Mouse (Mus musculus) liver, embryonic 11.5 days (tissue): ENCODE measurements around the gene Klk8. TPM values are rescaled to one million over a fixed set of nuclear protein-coding genes. Genes with fewer than 3 reads are reported as not detected.
A peak's percentile ranks its signal among the peaks of the same experiment; 100 is the strongest.

Experiments used
- ATAC-seq: fragments of 200-750 bp; cut with Nextera tagmentation; replicated peaks from 2 replicates; pipeline ENCODE4 v1.8.0; 2017; ENCODE audit warnings: moderate number of reproducible peaks, mild to moderate bottlenecking, moderate TSS enrichment, moderate library complexity; ENCODE audit not compliant: low FRiP score
- DNase-seq: peaks from one replicate; pipeline ENCODE4 v3.0.0-alpha.2; 2017; ENCODE audit warnings: low spot score
- H3K27ac ChIP-seq: fragments of 300-500 bp; sonication (generic); 2 replicates; pipeline ENCODE4 v1.5.1; 2014; ENCODE audit warnings: mild to moderate bottlenecking, low read depth, low read length, control low read depth
- H3K27me3 ChIP-seq: fragments of 300-500 bp; sonication (generic); replicated peaks from 2 replicates; pipeline ENCODE4 v1.6.1; 2014; ENCODE audit warnings: low read length, mixed read lengths; ENCODE audit not compliant: control insufficient read depth, insufficient read depth
- H3K36me3 ChIP-seq: fragments of 300-500 bp; sonication (generic); 2 replicates; pipeline ENCODE4 v1.6.1; 2014; ENCODE audit warnings: mild to moderate bottlenecking, low read length, moderate library complexity, mixed read lengths; ENCODE audit not compliant: control insufficient read depth, insufficient read depth
- H3K4me1 ChIP-seq: fragments of 300-500 bp; sonication (generic); replicated peaks from 2 replicates; pipeline ENCODE4 v1.6.1; 2014; ENCODE audit warnings: low read length, mixed read lengths; ENCODE audit not compliant: control insufficient read depth, insufficient read depth
- H3K4me2 ChIP-seq: fragments of 300-500 bp; sonication (generic); 2 replicates; pipeline ENCODE4 v1.6.1; 2014; ENCODE audit warnings: mild to moderate bottlenecking, control low read depth, moderate library complexity
- H3K4me3 ChIP-seq: fragments of 300-500 bp; sonication (generic); 2 replicates; pipeline ENCODE4 v1.5.1; 2014; ENCODE audit warnings: low read depth, low read length, control low read depth
- H3K9ac ChIP-seq: fragments of 300-500 bp; sonication (generic); 2 replicates; pipeline ENCODE4 v1.6.1; 2014; ENCODE audit warnings: low read depth, low read length, control low read depth
- H3K9me3 ChIP-seq: fragments of 300-500 bp; sonication (generic); 2 replicates; pipeline ENCODE4 v1.6.1; 2016; ENCODE audit warnings: low read length, inconsistent platforms, mixed read lengths; ENCODE audit not compliant: control insufficient read depth
- WGBS: fragments of 180-500 bp; shearing (Covaris S2); extraction: QIAGEN DNeasy Blood & Tissue Kit; methylation state at CpG from one replicate; pipeline ENCODE4 v1.1.7; 2014; 5-methylcytosine and 5-hydroxymethylcytosine counted together
- polyA plus RNA-seq: library from polyadenylated mRNA; unstranded; fragments of >200 nt; fragmentation: Nextera tagmentation; extraction: Ambion mirVana; gene quantifications from 2 replicates; pipeline ENCODE4 v1.2.1, GENCODE M21; 2014

Gene Klk8
- polyA plus RNA-seq, 1 experiment from 2014 or later = 29.1 TPM

DNA sequence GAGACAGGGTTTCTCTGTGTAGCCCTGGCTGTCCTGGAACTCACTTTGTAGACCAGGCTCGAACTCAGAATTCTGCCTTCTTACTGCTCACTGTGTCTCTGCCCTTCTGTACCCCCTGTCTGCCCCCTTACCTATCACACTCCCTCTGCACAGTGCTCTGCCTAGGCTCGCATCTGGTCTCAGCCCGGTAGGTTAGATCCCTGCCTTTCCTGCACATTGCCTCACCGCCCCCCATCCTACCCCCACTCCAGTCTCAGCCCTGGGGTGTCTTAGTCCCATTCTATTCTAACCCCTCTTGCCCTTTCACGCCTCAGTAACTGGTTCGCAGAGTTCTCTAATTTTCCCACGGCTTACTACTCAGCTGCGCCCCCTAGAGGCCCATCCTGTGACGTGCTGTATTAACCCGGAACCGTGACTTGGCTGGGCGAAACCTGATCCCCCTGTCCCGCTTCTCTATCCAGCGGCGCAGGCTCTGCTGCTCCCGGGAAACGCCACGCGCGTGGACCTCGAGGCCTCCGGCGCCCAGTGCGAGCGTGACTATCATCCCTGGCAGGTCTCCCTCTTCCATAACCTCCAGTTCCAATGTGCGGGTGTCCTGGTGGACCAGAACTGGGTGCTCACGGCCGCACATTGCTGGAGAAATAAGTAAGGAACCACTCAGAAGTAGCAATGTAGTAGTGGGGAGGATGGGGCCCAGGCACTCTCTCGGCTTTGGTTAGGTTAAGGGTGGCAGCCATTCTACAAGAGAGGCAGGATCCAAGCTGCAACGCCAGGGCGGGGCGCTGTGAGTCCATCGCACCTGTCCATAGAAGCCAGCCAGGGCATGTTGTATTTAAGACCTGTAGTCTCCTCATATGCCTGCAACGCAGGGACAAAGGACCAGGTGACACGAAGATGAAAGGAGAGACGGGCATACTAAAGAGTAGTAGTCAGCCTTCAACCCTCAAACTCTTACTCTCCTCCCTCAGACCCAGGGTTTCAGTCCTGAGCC, 14.8 kb upstream of the Klk8 start:
- Histone ChIP-seq H3K36me3 (no peaks in the 10 kb centered on the region), H3K27ac (no peak overlapping the region), H3K4me2 (peak overlapping the region; percentile 66), H3K27me3 (peaks cover 8% of the 10 kb centered on the region), H3K4me3 (peak overlapping the region; percentile 31; the same call in 1 of the 2 replicates), H3K9me3 (no peaks in the 10 kb centered on the region), H3K4me1 (no peaks in the 10 kb centered on the region), H3K9ac (no peak overlapping the region)
- WGBS = 9% methylated on average over 36 of the region's 36 CpGs
- DNase-seq (peak; percentile 75), ATAC-seq (peak; percentile 44)

- Histone ChIP-seq H3K4me3 (no peak overlapping the region), H3K36me3 (no peaks in the 10 kb centered on the region), H3K9ac (no peak overlapping the region), H3K4me1 (no peaks in the 10 kb centered on the region), H3K27ac (no peak overlapping the region), H3K4me2 (no peak overlapping the region), H3K9me3 (no peaks in the 10 kb centered on the region), H3K27me3 (peaks cover 8% of the 10 kb centered on the region)
- ATAC-seq = no peak
- no peak for DNase-seq
- WGBS = 81% methylated on average over 1 of the region's 1 CpGs
Measured at GRCm38 (mm10) chr7:43785286-43785685, 12.1 kb upstream of the Klk8 start.

DNA sequence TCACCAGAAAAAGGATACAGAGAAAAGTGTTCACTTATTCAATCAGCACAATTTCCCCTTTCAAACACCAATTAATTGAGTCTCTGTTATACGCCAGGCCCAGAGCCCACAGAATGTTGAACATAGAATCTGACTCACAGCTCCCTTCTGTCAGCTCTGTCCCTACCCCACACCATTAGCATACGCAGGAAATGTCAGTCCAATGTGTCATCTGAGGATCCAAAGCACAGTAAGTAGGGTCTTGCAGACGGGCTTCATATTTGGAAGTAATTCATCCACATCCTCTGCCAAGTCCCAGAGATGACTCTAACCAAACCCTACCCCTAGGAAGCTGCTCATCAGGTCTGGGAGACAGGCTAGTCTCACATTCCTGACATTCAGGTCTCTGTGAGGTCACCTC, 9.3 kb upstream of the Klk8 start:
- H3K9me3 ChIP-seq = no peaks in the 10 kb centered on the region
- ATAC-seq (no peak), DNase-seq (no peak)
- H3K4me2 ChIP-seq = no peak overlapping the region
- H3K27me3 ChIP-seq = peaks cover 4% of the 10 kb centered on the region; the same call in 1 of the 2 replicates
- H3K36me3 ChIP-seq = no peaks in the 10 kb centered on the region
- 67% methylated on average over 3 of the region's 3 CpGs for WGBS
- H3K9ac ChIP-seq = no peak overlapping the region
- H3K27ac ChIP-seq = no peak overlapping the region
- no peak overlapping the region for H3K4me3 ChIP-seq
- H3K4me1 ChIP-seq = no peaks in the 10 kb centered on the region

DNA sequence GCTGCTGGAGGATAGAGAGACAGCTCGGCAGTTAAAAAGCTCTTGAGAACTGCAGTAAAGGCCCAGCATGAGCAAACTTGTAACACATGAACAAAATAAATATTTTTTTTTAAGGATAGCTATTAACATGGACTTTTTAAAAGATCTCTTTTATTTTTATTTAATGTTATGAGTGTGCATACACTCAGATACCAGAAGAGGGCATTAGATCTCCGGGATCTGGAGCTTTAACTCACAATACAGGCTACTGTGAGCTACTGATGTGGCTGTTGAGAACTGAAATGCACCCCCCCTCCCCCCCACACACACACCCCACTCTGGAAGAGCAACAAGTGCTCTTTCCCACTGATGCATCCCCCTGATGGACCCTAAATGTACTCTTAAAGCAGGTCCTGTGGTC, 8.1 kb upstream of the Klk8 start:
- no peak overlapping the region for H3K4me2 ChIP-seq
- H3K27me3 ChIP-seq = no peaks in the 10 kb centered on the region
- H3K27ac ChIP-seq = no peak overlapping the region
- H3K36me3 ChIP-seq = no peaks in the 10 kb centered on the region
- H3K4me1 ChIP-seq = no peaks in the 10 kb centered on the region
- H3K4me3 ChIP-seq = no peak overlapping the region
- WGBS = 54% methylated on average over 2 of the region's 2 CpGs
- ATAC-seq (no peak), DNase-seq (no peak)
- H3K9ac ChIP-seq = no peak overlapping the region
- H3K9me3 ChIP-seq = no peaks in the 10 kb centered on the region

DNA sequence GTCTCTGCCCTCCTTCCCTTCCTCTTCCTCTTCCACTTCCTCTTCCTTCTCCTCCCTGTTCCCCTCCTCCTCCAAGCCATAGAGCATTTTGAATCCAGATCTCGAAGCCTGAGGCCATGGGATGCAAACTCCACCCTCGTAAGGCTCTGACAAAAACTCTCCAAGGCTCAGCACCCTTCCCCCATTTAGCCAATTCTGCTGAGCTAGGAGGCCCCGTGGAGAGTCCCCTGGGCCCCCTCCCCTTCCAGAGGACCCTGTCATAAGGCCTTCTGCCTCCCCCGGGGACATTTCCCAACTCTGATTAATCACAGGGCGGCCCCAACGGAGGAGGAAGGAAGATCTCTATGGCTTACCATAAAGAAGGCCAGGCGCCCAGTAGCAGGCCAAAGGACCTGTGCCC, 5.8 kb upstream of the Klk8 start, which contains the start of gene Klk9:
TSS of gene Klk9 (plus strand) at position 301 of the 400 bp plus-strand sequence.
- Histone ChIP-seq H3K27ac (no peak within 1 kb of the TSS), H3K4me2 (no peak within 1 kb of the TSS), H3K27me3 (peaks cover 10% of the 10 kb centered on the region), H3K4me1 (no peaks in the 10 kb centered on the region; the same call in 1 of the 2 replicates), H3K9me3 (no peaks in the 10 kb centered on the region), H3K9ac (no peak within 1 kb of the TSS), H3K36me3 (no peaks in the 10 kb centered on the region), H3K4me3 (no peak within 1 kb of the TSS)
- WGBS = 62% methylated on average over 7 of the region's 7 CpGs
- DNase-seq (no peak), ATAC-seq (no peak)

GRCm38 (mm10) chr7:43796355-43796754, 1.0 kb upstream of the Klk8 start:
- H3K9ac ChIP-seq = no peak overlapping the region
- no peaks in the 10 kb centered on the region for H3K9me3 ChIP-seq
- H3K4me3 ChIP-seq = peak overlapping the region; percentile 52
- WGBS = 10% methylated on average over 8 of the region's 8 CpGs
- ATAC-seq (no peak), DNase-seq (no peak)
- peaks cover 2% of the 10 kb centered on the region; the same call in 1 of the 2 replicates for H3K4me1 ChIP-seq
- no peak overlapping the region for H3K27ac ChIP-seq
- H3K4me2 ChIP-seq = peak overlapping the region; percentile 79
- H3K36me3 ChIP-seq = no peaks in the 10 kb centered on the region
- peaks cover 21% of the 10 kb centered on the region for H3K27me3 ChIP-seq

- DNase-seq (peak; percentile 41), ATAC-seq (peak; percentile 39)
- H3K9me3 ChIP-seq = no peaks in the 10 kb centered on the region
- no peaks in the 10 kb centered on the region for H3K36me3 ChIP-seq
- peak overlapping the region; percentile 79 for H3K4me2 ChIP-seq
- H3K27me3 ChIP-seq = peaks cover 21% of the 10 kb centered on the region
- no peak overlapping the region for H3K27ac ChIP-seq
- 16% methylated on average over 13 of the region's 13 CpGs for WGBS
- peaks cover 2% of the 10 kb centered on the region; the same call in 1 of the 2 replicates for H3K4me1 ChIP-seq
- peak overlapping the region; percentile 52 for H3K4me3 ChIP-seq
- no peak overlapping the region for H3K9ac ChIP-seq
Measured at GRCm38 (mm10) chr7:43797844-43798462, 576 bp downstream of the Klk8 start.

DNA sequence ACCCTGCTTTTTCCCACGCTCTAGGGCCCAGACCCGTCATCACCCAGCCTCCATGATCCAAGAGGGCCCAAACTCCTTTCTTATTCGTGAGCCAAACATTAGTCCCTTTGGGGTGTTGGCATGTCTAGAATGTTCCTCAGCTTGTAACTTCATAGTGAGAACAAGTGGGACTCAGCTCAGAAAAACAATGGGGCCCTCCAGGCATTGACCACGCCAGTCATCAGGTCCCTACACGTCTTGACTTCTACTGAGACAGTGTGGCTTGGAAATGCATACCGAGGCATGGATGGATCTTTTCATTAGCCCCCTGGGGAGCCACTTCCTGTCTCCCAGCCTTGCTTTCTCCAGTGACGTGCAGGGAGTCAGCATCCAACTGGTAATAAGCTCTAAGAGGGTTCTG, 2.5 kb downstream of the Klk8 start:
- Histone ChIP-seq H3K9ac (no peak overlapping the region), H3K4me3 (no peak overlapping the region), H3K4me2 (no peak overlapping the region), H3K27me3 (peaks cover 21% of the 10 kb centered on the region), H3K36me3 (no peaks in the 10 kb centered on the region), H3K9me3 (no peaks in the 10 kb centered on the region), H3K4me1 (peaks cover 2% of the 10 kb centered on the region; the same call in 1 of the 2 replicates), H3K27ac (no peak overlapping the region)
- ATAC-seq (no peak), DNase-seq (no peak)
- WGBS = 78% methylated on average over 7 of the region's 7 CpGs
